Mouse (Mus musculus): ENCODE results near the gene Sall4. TPM values are rescaled to one million over a fixed set of nuclear protein-coding genes. Genes with fewer than 3 reads are reported as not detected.

Sall4 gene
- polyA plus RNA-seq, 1 experiment from 2014 or later, result 5.0 TPM

DNA sequence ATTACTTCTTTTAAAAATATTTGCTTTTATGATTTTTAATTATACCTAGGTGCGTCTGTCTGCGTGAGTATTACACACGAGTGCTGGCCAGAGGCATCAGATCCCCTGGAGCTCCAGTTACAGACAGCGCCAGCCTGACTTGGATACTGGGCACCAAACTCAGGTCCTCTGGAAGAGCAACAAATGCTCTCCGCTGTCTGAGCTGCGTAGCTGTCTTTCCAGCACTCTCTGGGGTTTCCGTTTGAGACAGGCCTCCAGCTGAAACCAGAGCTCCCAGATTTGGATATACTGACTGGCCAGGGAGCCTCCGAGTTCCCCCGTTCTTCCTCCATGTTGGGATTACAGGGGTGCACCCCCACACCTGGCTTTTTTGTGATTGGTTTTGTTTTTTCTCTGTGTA is 12.9 kb upstream of the Sall4 start:
- no peak overlapping the region for H3K4me3 ChIP-seq (ENCODE audit: low read depth, low read length)
- 43% methylated on average over 9 of the region's 9 CpGs for WGBS
- no peak overlapping the region for H3K9ac ChIP-seq (ENCODE audit: low read length)
- H3K27me3 ChIP-seq (replicated peaks; ENCODE audit: control insufficient read depth, insufficient read depth, low read length), result no peaks in the 10 kb centered on the region
- H3K9me3 ChIP-seq (ENCODE audit: control insufficient read depth, low read length), result no peaks in the 10 kb centered on the region
- H3K4me1 ChIP-seq (replicated peaks; ENCODE audit: control insufficient read depth, insufficient read depth, low read length), result peaks cover 9% of the 10 kb centered on the region
- DNase-seq (ENCODE audit: low spot score), result no peak
- H3K27ac ChIP-seq (ENCODE audit: low read depth), result peak overlapping the region; percentile 1; the same call in 1 of the 2 replicates
- no peaks in the 10 kb centered on the region for H3K36me3 ChIP-seq (ENCODE audit: control insufficient read depth, insufficient read depth, low read length)
- no peak overlapping the region for H3K4me2 ChIP-seq (ENCODE audit: low read length)
- ATAC-seq (replicated peaks; ENCODE audit: low FRiP score, low TSS enrichment, low read depth), result no peak

DNA sequence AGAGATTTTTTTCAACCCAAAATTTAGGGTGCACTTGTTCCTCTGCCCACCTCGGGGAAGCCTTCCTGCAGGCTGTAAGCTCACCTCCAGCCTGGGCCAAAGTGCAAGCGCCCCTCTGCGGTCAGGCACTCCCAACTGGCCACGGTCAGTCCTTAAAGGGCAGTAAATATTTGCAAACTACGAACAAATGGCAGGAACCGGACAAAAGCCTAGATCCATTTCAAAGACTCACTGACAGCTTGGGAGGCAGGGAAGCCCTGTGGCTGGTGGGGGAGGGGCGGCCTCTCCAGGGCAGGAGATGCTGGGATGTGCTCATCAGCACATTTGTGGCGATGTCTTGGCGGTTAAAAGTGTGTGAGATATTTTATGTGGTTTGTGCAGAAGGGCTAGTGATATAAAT is 12.3 kb upstream of the Sall4 start:
- no peak for ATAC-seq (replicated peaks; ENCODE audit: low FRiP score, low TSS enrichment, low read depth)
- H3K4me1 ChIP-seq (replicated peaks; ENCODE audit: control insufficient read depth, insufficient read depth, low read length), result peaks cover 9% of the 10 kb centered on the region
- H3K27ac ChIP-seq (ENCODE audit: low read depth), result peak overlapping the region; percentile 1; the same call in 1 of the 2 replicates
- DNase-seq (ENCODE audit: low spot score), result no peak
- H3K4me2 ChIP-seq (ENCODE audit: low read length), result no peak overlapping the region
- no peaks in the 10 kb centered on the region for H3K9me3 ChIP-seq (ENCODE audit: control insufficient read depth, low read length)
- H3K4me3 ChIP-seq (ENCODE audit: low read depth, low read length), result no peak overlapping the region
- H3K36me3 ChIP-seq (ENCODE audit: control insufficient read depth, insufficient read depth, low read length), result no peaks in the 10 kb centered on the region
- H3K27me3 ChIP-seq (replicated peaks; ENCODE audit: control insufficient read depth, insufficient read depth, low read length), result no peaks in the 10 kb centered on the region
- WGBS, result 17% methylated on average over 9 of the region's 9 CpGs
- no peak overlapping the region for H3K9ac ChIP-seq (ENCODE audit: low read length)

- Histone ChIP-seq H3K27ac (ENCODE audit: low read depth) (no peak overlapping the region), H3K4me2 (ENCODE audit: low read length) (no peak overlapping the region), H3K27me3 (replicated peaks; ENCODE audit: control insufficient read depth, insufficient read depth, low read length) (no peaks in the 10 kb centered on the region), H3K9me3 (ENCODE audit: control insufficient read depth, low read length) (no peaks in the 10 kb centered on the region), H3K9ac (ENCODE audit: low read length) (no peak overlapping the region), H3K4me3 (ENCODE audit: low read depth, low read length) (no peak overlapping the region), H3K4me1 (replicated peaks; ENCODE audit: control insufficient read depth, insufficient read depth, low read length) (peaks cover 9% of the 10 kb centered on the region), H3K36me3 (ENCODE audit: control insufficient read depth, insufficient read depth, low read length) (no peaks in the 10 kb centered on the region)
- DNase-seq (ENCODE audit: low spot score) (no peak), ATAC-seq (replicated peaks; ENCODE audit: low FRiP score, low TSS enrichment, low read depth) (no peak)
Measured at GRCm38 (mm10) chr2:168777481-168777880, 9.7 kb upstream of the Sall4 start.

- WGBS, result 82% methylated on average over 3 of the region's 3 CpGs
- no peaks in the 10 kb centered on the region for H3K9me3 ChIP-seq (ENCODE audit: control insufficient read depth, low read length)
- DNase-seq (ENCODE audit: low spot score) (no peak), ATAC-seq (replicated peaks; ENCODE audit: low FRiP score, low TSS enrichment, low read depth) (no peak)
- H3K27me3 ChIP-seq (replicated peaks; ENCODE audit: control insufficient read depth, insufficient read depth, low read length), result no peaks in the 10 kb centered on the region
- no peak overlapping the region for H3K27ac ChIP-seq (ENCODE audit: low read depth)
- H3K36me3 ChIP-seq (ENCODE audit: control insufficient read depth, insufficient read depth, low read length), result no peaks in the 10 kb centered on the region
- H3K9ac ChIP-seq (ENCODE audit: low read length), result no peak overlapping the region
- peaks cover 9% of the 10 kb centered on the region for H3K4me1 ChIP-seq (replicated peaks; ENCODE audit: control insufficient read depth, insufficient read depth, low read length)
- no peak overlapping the region for H3K4me2 ChIP-seq (ENCODE audit: low read length)
- no peak overlapping the region for H3K4me3 ChIP-seq (ENCODE audit: low read depth, low read length)
Measured at GRCm38 (mm10) chr2:168776238-168776637, 8.5 kb upstream of the Sall4 start.

GRCm38 (mm10) chr2:168769259-168769658 is 1.5 kb upstream of the Sall4 start:
- DNase-seq (ENCODE audit: low spot score) (no peak), ATAC-seq (replicated peaks; ENCODE audit: low FRiP score, low TSS enrichment, low read depth) (no peak)
- H3K9me3 ChIP-seq (ENCODE audit: control insufficient read depth, low read length), result no peaks in the 10 kb centered on the region
- no peak overlapping the region for H3K9ac ChIP-seq (ENCODE audit: low read length)
- H3K27ac ChIP-seq (ENCODE audit: low read depth), result no peak overlapping the region
- peaks cover 7% of the 10 kb centered on the region; the same call in 1 of the 2 replicates for H3K27me3 ChIP-seq (replicated peaks; ENCODE audit: control insufficient read depth, insufficient read depth, low read length)
- H3K4me2 ChIP-seq (ENCODE audit: low read length), result no peak overlapping the region
- peaks cover 4% of the 10 kb centered on the region for H3K4me1 ChIP-seq (replicated peaks; ENCODE audit: control insufficient read depth, insufficient read depth, low read length)
- 58% methylated on average over 8 of the region's 8 CpGs for WGBS
- no peaks in the 10 kb centered on the region for H3K36me3 ChIP-seq (ENCODE audit: control insufficient read depth, insufficient read depth, low read length)
- H3K4me3 ChIP-seq (ENCODE audit: low read depth, low read length), result no peak overlapping the region

DNA sequence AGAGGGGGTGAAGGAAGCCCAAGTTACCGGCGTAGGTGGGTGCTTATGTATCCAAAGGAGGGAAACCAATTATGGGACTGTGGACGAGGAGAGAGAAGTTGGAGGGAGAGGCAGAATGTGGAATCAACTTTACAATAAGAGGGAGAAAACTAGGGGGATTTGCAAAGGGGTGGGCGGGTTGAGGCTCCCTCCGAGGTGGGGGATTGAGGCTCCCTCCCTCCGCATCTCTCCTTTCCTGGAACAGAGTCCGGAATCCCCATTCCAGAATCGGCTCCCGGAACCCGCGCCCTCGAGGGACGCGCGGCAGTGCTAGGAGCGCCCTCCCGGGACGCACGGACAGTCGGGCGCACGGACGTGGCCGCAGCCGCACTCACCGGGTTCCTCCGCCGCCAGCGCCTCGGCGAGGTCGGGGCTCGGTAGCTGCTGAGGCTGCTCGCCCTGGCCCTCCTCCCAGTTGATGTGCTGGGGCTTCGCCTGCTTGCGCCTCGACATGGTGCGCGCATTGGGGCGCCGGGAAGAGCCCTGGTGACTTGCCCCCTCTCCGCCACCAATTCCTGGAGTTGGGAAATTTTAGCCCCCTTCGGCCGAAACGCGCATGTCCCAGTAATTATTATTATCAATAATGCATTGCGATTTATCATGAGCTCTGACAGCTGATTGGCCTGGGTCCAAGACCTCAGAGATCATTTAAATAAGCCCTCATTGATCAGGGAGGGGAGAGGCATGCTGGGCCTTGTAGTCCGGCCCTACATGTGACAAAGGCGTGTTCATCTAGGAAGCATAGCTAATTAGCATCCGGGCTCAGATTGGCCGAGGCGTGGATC is 993 bp downstream of the Sall4 start:
- peak; percentile 84 for ATAC-seq (replicated peaks; ENCODE audit: low FRiP score, low TSS enrichment, low read depth)
- Histone ChIP-seq H3K9me3 (ENCODE audit: control insufficient read depth, low read length) (no peaks in the 10 kb centered on the region), H3K27me3 (replicated peaks; ENCODE audit: control insufficient read depth, insufficient read depth, low read length) (peaks cover 9% of the 10 kb centered on the region; the same call in 1 of the 2 replicates), H3K4me1 (replicated peaks; ENCODE audit: control insufficient read depth, insufficient read depth, low read length) (peaks cover 17% of the 10 kb centered on the region), H3K27ac (ENCODE audit: low read depth) (peak overlapping the region; percentile 77), H3K4me3 (ENCODE audit: low read depth, low read length) (peak overlapping the region; percentile 66), H3K36me3 (ENCODE audit: control insufficient read depth, insufficient read depth, low read length) (no peaks in the 10 kb centered on the region), H3K9ac (ENCODE audit: low read length) (peak overlapping the region; percentile 65), H3K4me2 (ENCODE audit: low read length) (peak overlapping the region; percentile 90)
- DNase-seq (ENCODE audit: low spot score), result peak; percentile 78
- under 1% methylated on average over 50 of the region's 52 CpGs for WGBS

- Histone ChIP-seq H3K36me3 (ENCODE audit: control insufficient read depth, insufficient read depth, low read length) (no peaks in the 10 kb centered on the region), H3K9ac (ENCODE audit: low read length) (peak overlapping the region; percentile 65), H3K4me3 (ENCODE audit: low read depth, low read length) (peak overlapping the region; percentile 66), H3K4me1 (replicated peaks; ENCODE audit: control insufficient read depth, insufficient read depth, low read length) (peaks cover 22% of the 10 kb centered on the region), H3K27me3 (replicated peaks; ENCODE audit: control insufficient read depth, insufficient read depth, low read length) (peaks cover 9% of the 10 kb centered on the region; the same call in 1 of the 2 replicates), H3K4me2 (ENCODE audit: low read length) (peak overlapping the region; percentile 90), H3K27ac (ENCODE audit: low read depth) (peak overlapping the region; percentile 77), H3K9me3 (ENCODE audit: control insufficient read depth, low read length) (no peaks in the 10 kb centered on the region)
- peak; percentile 75 for DNase-seq (ENCODE audit: low spot score)
- ATAC-seq (replicated peaks; ENCODE audit: low FRiP score, low TSS enrichment, low read depth), result peak; percentile 24; the same call in 1 of the 2 replicates
- under 1% methylated on average over 62 of the region's 65 CpGs for WGBS
Measured at GRCm38 (mm10) chr2:168765696-168766537, 1.8 kb downstream of the Sall4 start.

GRCm38 (mm10) chr2:168765065-168765681 is 2.6 kb downstream of the Sall4 start:
- Histone ChIP-seq H3K27ac (ENCODE audit: low read depth) (peak overlapping the region; percentile 77), H3K4me2 (ENCODE audit: low read length) (peak overlapping the region; percentile 90), H3K9ac (ENCODE audit: low read length) (peak overlapping the region; percentile 65), H3K4me1 (replicated peaks; ENCODE audit: control insufficient read depth, insufficient read depth, low read length) (peaks cover 22% of the 10 kb centered on the region), H3K36me3 (ENCODE audit: control insufficient read depth, insufficient read depth, low read length) (no peaks in the 10 kb centered on the region), H3K4me3 (ENCODE audit: low read depth, low read length) (peak overlapping the region; percentile 66), H3K27me3 (replicated peaks; ENCODE audit: control insufficient read depth, insufficient read depth, low read length) (peaks cover 9% of the 10 kb centered on the region; the same call in 1 of the 2 replicates), H3K9me3 (ENCODE audit: control insufficient read depth, low read length) (no peaks in the 10 kb centered on the region)
- under 1% methylated on average over 31 of the region's 32 CpGs for WGBS
- DNase-seq (ENCODE audit: low spot score) (peak; percentile 76), ATAC-seq (replicated peaks; ENCODE audit: low FRiP score, low TSS enrichment, low read depth) (peak; percentile 53)
